Mouse (Mus musculus): ENCODE results near the gene Ptpn13.

Ptpn13 gene

DNA sequence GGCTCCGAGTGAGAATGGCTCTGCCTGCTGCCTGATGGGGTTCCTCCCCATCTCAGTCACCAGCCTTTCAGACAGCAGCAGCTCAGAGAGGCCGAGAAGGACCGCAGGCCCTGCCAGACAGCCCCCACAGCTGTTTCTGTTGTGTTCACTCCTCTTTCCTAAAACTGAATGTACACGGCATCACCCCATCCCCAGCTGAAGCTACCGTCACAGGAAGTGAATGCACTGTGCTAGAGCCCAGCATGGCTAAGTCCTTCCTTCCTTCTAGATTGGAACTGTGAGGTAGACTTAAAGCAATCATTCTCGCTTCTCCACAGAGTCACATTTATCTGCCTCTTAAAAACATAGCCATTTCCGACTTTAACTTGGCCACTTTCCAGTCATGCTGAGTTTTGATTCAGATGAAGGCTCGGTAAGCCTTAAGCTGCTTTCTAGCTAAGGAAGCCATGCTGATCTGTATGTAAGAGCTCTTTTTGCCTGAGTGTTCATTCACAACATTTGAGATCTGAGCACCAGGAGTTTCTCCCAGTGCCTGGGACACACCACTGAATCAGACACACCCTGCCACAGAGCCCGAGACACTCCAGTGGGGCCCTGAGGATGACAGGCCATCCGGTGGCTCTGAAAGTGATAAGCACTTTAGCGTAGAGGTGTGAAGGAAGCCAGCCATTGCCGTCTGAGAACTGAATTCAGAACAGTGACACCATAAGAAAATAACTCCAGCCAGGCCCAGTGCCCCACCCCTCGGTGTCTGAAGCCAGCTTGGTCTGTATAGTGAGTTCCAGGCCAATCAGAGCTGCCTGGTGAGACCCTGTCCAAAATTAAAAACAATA is 170.6 kb downstream of the Ptpn13 start:
- DNase-seq (ENCODE audit: low read depth): no peak

GRCm38 (mm10) chr5:103596467-103597146 is 171.6 kb downstream of the Ptpn13 start:
- DNase-seq (ENCODE audit: low read depth): no peak

GRCm38 (mm10) chr5:103597604-103598003 is 172.6 kb downstream of the Ptpn13 start:
- DNase-seq (ENCODE audit: low read depth): no peak

DNA sequence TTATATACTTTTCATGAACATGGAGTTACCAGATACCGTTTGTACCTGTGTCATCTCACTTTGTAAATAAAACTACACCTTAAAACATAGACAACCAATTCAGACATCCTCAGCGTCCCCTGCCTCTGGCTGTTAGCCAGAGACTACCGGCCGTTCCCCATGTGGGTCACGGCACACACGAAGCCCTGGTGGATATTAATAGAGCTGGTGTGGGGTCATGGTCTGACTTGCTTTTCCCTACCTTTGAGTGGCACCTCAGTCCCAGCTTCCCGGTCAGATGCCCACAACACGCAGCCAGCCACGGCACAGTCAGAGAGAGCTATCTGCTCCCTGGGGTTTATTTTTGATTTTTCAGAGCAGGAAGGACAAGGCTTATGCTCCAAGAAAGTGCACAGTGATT is 173.3 kb downstream of the Ptpn13 start:
- DNase-seq (ENCODE audit: low read depth): no peak

- no peak for DNase-seq (ENCODE audit: low read depth)
Observed at GRCm38 (mm10) chr5:103598881-103599280, 173.9 kb downstream of the Ptpn13 start.

- no peak for DNase-seq (ENCODE audit: low read depth)
Observed at GRCm38 (mm10) chr5:103603115-103603893, 178.3 kb downstream of the Ptpn13 start.

DNA sequence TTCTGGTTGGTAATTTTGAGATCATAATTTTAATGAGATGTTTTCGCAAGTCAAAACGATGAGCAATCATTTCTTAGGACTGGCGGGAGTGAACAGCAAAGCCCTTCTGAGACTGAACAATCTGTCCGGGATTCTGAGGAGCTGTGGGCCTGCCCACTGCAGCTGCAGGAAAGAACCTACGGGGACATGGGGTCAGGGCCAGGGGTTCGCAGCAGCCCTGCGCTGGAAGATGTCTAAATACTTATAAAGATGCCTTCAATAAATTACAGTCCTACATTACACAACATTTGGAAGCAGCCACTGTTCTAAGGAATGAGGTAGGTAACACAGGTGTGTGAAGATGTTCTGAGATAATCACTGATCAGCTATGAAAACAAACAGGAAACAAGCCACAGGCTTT is 180.7 kb downstream of the Ptpn13 start:
- no peak for DNase-seq (ENCODE audit: low read depth)

DNA sequence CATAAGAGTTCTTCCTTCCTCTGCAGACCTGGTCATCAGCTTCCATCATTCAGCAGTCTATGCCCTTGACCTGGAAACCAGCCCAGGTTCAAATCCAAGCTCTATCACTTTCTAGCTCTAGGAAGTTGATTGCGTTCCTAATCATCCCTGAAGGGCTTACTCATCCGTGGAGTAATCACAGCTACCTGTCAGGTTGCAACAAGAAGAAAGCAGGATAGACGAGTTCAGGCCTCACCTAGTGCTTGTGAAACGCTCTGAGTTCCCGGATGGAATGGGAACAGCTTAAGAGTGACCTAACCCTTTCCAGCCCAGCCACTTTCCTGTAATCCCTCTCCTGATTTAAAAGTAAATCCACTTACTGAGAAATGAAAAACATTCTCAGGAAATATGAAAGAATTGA is 185.2 kb downstream of the Ptpn13 start:
- no peak for DNase-seq (ENCODE audit: low read depth)

- DNase-seq (ENCODE audit: low read depth): no peak
Observed at GRCm38 (mm10) chr5:103610856-103611472, 186.0 kb downstream of the Ptpn13 start.

GRCm38 (mm10) chr5:103612316-103612715 is 187.3 kb downstream of the Ptpn13 start:
- DNase-seq (ENCODE audit: low read depth): no peak

DNA sequence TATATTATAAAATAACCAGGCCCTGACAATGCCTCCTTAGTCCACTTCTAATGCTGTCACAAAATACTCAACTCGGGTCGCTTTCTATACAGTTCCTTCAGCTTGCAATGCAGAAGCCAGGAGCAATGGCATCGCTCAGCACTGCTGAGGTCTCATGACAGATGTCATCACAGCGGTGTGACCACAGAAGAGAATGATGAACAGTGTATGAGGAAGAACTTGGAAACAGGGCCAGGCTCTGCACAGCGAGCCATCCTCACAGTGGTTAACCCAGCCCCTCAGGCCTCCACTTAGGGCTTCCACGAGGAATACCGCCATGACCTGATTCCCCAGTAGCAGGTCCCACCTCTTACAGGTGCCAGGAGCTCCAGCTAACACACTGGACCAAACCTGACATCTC is 189.4 kb downstream of the Ptpn13 start:
- DNase-seq (ENCODE audit: low read depth): no peak

DNA sequence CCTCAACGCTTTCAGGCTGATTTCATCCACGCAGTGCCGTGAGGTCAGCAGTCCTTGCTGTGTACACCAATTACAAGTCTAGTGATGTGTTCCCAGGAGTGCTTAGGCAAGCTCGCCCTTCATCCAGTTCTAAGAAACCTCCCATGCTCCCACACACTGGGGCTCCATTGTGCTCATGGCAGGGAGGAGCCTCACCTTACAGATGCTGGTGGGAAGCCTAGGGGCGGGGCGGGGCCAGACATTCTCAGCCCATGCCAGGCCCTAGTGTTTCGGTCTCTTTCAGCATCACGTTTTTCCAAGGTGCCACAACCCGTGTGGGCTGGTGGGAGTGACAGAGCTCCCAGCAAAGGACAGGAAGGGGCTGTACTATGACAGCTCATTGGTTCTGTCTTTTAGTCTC is 192.2 kb downstream of the Ptpn13 start:
- DNase-seq (ENCODE audit: low read depth): no peak

GRCm38 (mm10) chr5:103620301-103620973 is 195.4 kb downstream of the Ptpn13 start:
- no peak for DNase-seq (ENCODE audit: low read depth)

GRCm38 (mm10) chr5:103622321-103622720 is 197.3 kb downstream of the Ptpn13 start:
- no peak for DNase-seq (ENCODE audit: low read depth)

DNA sequence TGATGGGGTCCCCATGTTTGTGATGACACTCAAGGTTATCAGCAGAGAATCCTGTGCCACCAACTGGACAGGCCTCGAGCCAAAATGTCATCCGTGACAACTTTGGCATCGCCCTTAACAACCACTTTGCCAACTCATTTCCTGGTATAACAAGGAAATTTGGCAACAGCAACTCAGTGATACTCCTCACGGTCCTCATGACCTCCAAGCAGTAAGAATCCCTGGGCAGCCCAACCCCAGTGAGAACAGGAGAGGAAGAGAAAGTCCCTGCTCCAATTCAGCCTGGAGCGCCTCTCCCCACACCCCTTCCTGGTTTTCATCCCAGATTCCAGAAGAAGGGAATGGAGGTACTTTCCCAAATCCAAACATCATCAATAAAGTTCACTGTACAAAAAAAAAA is 199.8 kb downstream of the Ptpn13 start:
- no peak for DNase-seq (ENCODE audit: low read depth)

GRCm38 (mm10) chr5:103628499-103628898 is 203.5 kb downstream of the Ptpn13 start:
- no peak for DNase-seq (ENCODE audit: low read depth)

GRCm38 (mm10) chr5:103629111-103629764 is 204.2 kb downstream of the Ptpn13 start, which contains the start of gene Slc10a6:
Slc10a6 (minus strand) TSS chr5:103629403.
- DNase-seq (ENCODE audit: low read depth): no peak

GRCm38 (mm10) chr5:103629854-103630580 is 205.0 kb downstream of the Ptpn13 start:
- no peak for DNase-seq (ENCODE audit: low read depth)

- DNase-seq (ENCODE audit: low read depth): no peak
Observed at GRCm38 (mm10) chr5:103637162-103637561, 212.2 kb downstream of the Ptpn13 start.

GRCm38 (mm10) chr5:103644167-103644566 is 219.2 kb downstream of the Ptpn13 start:
- no peak for DNase-seq (ENCODE audit: low read depth)
